Mouse (Mus musculus) limb, embryonic 13.5 days (tissue): ENCODE measurements around the gene Slc30a1. TPM values are rescaled to one million over a fixed set of nuclear protein-coding genes. Genes with fewer than 3 reads are reported as not detected.

ENCODE experiments used
- ATAC-seq: fragments of 200-750 bp; cut with Nextera tagmentation; 2 replicates; pipeline ENCODE4 v1.8.0; 2017; ENCODE audit warnings: low read depth, moderate number of reproducible peaks, moderate TSS enrichment; ENCODE audit not compliant: low FRiP score
- H3K27ac ChIP-seq: fragments of 300-500 bp; sonication (generic); 2 replicates; pipeline ENCODE4 v1.5.1; 2015; ENCODE audit warnings: inconsistent platforms, mild to moderate bottlenecking, moderate library complexity
- H3K27me3 ChIP-seq: fragments of 300-500 bp; sonication (generic); 2 replicates; pipeline ENCODE4 v1.6.1; 2015; ENCODE audit warnings: mild to moderate bottlenecking, inconsistent platforms
- H3K36me3 ChIP-seq: fragments of 300-500 bp; sonication (generic); 2 replicates; pipeline ENCODE4 v1.6.1; 2015; ENCODE audit warnings: inconsistent platforms, mild to moderate bottlenecking, moderate library complexity
- H3K4me1 ChIP-seq: fragments of 300-500 bp; sonication (generic); 2 replicates; pipeline ENCODE4 v1.6.1; 2015; ENCODE audit warnings: inconsistent platforms
- H3K4me2 ChIP-seq: fragments of 300-500 bp; sonication (generic); replicated peaks from 2 replicates; pipeline ENCODE4 v1.6.1; 2015; ENCODE audit warnings: inconsistent platforms, mild to moderate bottlenecking, moderate library complexity
- H3K4me3 ChIP-seq: fragments of 300-500 bp; sonication (generic); 2 replicates; pipeline ENCODE4 v1.5.1; 2015; ENCODE audit warnings: moderate library complexity, mild to moderate bottlenecking, inconsistent platforms
- H3K9ac ChIP-seq: fragments of 300-500 bp; sonication (generic); 2 replicates; pipeline ENCODE4 v1.6.1; 2015; ENCODE audit warnings: mild to moderate bottlenecking, inconsistent platforms
- H3K9me3 ChIP-seq: fragments of 300-500 bp; sonication (generic); 2 replicates; pipeline ENCODE4 v1.6.1; 2016; ENCODE audit warnings: inconsistent platforms
- WGBS: fragments of 180-500 bp; shearing (Covaris S2); methylation state at CpG from one replicate; pipeline ENCODE4 v1.1.7; 2015; 5-methylcytosine and 5-hydroxymethylcytosine counted together
- polyA plus RNA-seq: library from polyadenylated mRNA; unstranded; fragments of >200 nt; fragmentation: Nextera tagmentation; extraction: Ambion mirVana; gene quantifications from 2 replicates; pipeline ENCODE4 v1.2.1, GENCODE M21; 2015

Slc30a1 gene
- polyA plus RNA-seq, 1 experiment from 2014 or later: 1.7 TPM

DNA sequence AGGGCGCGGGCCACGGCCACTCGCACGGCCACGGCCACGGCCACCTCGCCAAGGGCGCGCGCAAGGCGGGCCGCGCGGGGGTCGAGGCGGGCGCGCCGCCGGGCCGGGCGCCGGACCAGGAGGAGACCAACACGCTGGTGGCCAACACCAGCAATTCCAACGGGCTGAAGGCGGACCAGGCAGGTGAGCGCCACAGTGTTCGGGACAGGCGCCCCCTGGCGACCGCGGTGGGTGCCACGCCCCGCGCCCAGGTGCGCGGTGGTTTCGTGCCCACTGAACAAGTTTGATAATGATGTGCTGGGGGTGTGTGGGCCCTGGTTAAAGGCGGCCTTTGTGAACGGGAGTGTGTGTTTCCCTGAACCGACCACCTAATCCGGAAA, 854 bp downstream of the Slc30a1 start:
- peak overlapping the region; percentile 79 for H3K27ac ChIP-seq

DNA sequence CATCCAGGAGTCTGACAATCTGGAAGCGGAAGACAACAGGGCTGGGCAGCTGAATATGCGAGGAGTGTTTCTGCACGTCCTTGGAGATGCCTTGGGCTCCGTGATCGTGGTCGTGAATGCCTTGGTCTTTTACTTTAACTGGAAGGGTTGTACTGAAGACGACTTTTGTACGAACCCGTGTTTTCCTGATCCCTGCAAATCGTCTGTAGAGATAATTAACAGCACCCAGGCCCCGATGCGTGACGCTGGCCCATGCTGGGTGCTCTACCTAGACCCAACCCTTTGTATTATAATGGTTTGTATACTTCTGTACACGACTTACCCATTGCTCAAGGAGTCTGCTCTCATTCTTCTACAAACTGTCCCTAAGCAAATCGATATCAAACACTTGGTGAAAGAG, 2.3 kb downstream of the Slc30a1 start:
- peak overlapping the region; percentile 94 for H3K4me2 ChIP-seq

More for the DNA sequence above, 854 bp downstream of the Slc30a1 start:
- H3K4me1 ChIP-seq: peaks cover 40% of the 10 kb centered on the region
- peak overlapping the region; percentile 94 for H3K4me2 ChIP-seq
- WGBS: under 1% methylated on average over 43 of the region's 43 CpGs
- peak overlapping the region; percentile 94 for H3K4me3 ChIP-seq
- 0 out of 2 replicates have a peak, but pooled peaks cover 2% of the 10 kb centered on the region for H3K27me3 ChIP-seq
- peak overlapping the region; percentile 82 for H3K9ac ChIP-seq
- no peaks in the 10 kb centered on the region for H3K9me3 ChIP-seq
- peaks cover 14% of the 10 kb centered on the region for H3K36me3 ChIP-seq
- ATAC-seq: peak; percentile 20

GRCm38 (mm10) chr1:191909316-191909715, 2.7 kb downstream of the Slc30a1 start:
- Histone ChIP-seq H3K36me3 (peaks cover 18% of the 10 kb centered on the region), H3K4me2 (peak overlapping the region; percentile 94), H3K4me1 (peaks cover 40% of the 10 kb centered on the region), H3K9ac (no peak overlapping the region), H3K9me3 (no peaks in the 10 kb centered on the region), H3K27me3 (0 out of 2 replicates have a peak, but pooled peaks cover 2% of the 10 kb centered on the region), H3K27ac (no peak overlapping the region), H3K4me3 (no peak overlapping the region)
- WGBS: 91% methylated on average over 14 of the region's 14 CpGs
- no peak for ATAC-seq

More for the DNA sequence above, 2.3 kb downstream of the Slc30a1 start:
- no peaks in the 10 kb centered on the region for H3K9me3 ChIP-seq
- peaks cover 18% of the 10 kb centered on the region for H3K36me3 ChIP-seq
- H3K27me3 ChIP-seq: 0 out of 2 replicates have a peak, but pooled peaks cover 2% of the 10 kb centered on the region
- H3K9ac ChIP-seq: no peak overlapping the region
- no peak for ATAC-seq
- H3K4me3 ChIP-seq: 0 out of 2 replicates have a peak overlapping the region, but pooled peaks have one; percentile 94
- 93% methylated on average over 15 of the region's 15 CpGs for WGBS
- no peak overlapping the region for H3K27ac ChIP-seq
- peaks cover 40% of the 10 kb centered on the region for H3K4me1 ChIP-seq

DNA sequence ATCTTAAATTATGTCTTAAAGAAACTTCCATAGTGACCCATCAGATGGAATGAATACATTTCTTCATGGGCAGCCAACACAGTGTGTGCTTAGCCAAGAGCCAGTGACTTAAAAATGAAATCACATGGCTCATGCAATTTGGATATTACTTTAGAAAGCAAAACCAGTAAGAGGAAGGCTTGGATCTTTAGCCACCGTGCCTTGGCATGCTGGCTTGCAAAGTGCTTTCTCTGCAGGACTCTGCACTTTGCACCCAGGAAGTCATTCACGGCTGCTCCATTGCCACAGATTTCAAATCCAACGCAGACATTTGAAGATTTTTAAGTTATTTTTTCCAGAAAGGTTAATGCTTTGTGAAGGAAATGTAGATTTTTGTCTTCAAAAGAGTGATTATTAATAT, 4.1 kb downstream of the Slc30a1 start:
- Histone ChIP-seq H3K27me3 (no peaks in the 10 kb centered on the region), H3K9ac (no peak overlapping the region), H3K4me2 (peak overlapping the region; percentile 28; the same call in 1 of the 2 replicates), H3K4me3 (no peak overlapping the region), H3K4me1 (peaks cover 38% of the 10 kb centered on the region), H3K27ac (no peak overlapping the region), H3K9me3 (no peaks in the 10 kb centered on the region), H3K36me3 (peaks cover 18% of the 10 kb centered on the region)
- WGBS: 83% methylated on average over 3 of the region's 3 CpGs
- ATAC-seq: no peak

- Histone ChIP-seq H3K4me1 (peaks cover 34% of the 10 kb centered on the region), H3K36me3 (peaks cover 18% of the 10 kb centered on the region), H3K27me3 (no peaks in the 10 kb centered on the region), H3K4me3 (no peak overlapping the region), H3K9me3 (no peaks in the 10 kb centered on the region), H3K9ac (no peak overlapping the region), H3K4me2 (peak overlapping the region; percentile 25; the same call in 1 of the 2 replicates), H3K27ac (no peak overlapping the region)
- ATAC-seq: no peak
- 85% methylated on average over 3 of the region's 3 CpGs for WGBS
These were observed 4.6 kb downstream of the Slc30a1 start for GRCm38 (mm10) chr1:191911067-191911668.

DNA sequence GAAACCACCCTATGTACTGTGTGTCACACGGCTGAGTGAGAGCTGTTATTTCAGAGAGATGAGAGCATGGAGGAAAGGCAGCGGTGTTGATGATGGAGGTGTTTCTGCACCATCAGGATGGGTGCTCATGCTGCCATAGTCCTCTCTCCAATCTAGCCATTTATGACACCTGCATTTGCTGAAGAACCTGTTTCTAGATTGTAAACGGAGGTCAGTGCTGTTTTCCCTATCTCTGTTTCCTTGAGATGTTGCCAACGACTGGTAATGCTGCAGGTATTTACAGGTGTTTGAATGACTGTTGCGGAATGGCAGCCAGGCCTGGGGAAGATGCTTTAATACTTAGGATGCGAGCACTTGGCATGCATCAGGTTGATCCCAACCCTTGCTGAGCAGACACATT, 8.1 kb downstream of the Slc30a1 start:
- H3K9ac ChIP-seq: no peak overlapping the region
- no peaks in the 10 kb centered on the region for H3K9me3 ChIP-seq
- H3K4me3 ChIP-seq: no peak overlapping the region
- H3K4me1 ChIP-seq: peaks cover 13% of the 10 kb centered on the region
- H3K4me2 ChIP-seq: no peak overlapping the region
- WGBS: 82% methylated on average over 6 of the region's 6 CpGs
- H3K36me3 ChIP-seq: peaks cover 4% of the 10 kb centered on the region
- no peaks in the 10 kb centered on the region for H3K27me3 ChIP-seq
- ATAC-seq: no peak
- no peak overlapping the region for H3K27ac ChIP-seq

DNA sequence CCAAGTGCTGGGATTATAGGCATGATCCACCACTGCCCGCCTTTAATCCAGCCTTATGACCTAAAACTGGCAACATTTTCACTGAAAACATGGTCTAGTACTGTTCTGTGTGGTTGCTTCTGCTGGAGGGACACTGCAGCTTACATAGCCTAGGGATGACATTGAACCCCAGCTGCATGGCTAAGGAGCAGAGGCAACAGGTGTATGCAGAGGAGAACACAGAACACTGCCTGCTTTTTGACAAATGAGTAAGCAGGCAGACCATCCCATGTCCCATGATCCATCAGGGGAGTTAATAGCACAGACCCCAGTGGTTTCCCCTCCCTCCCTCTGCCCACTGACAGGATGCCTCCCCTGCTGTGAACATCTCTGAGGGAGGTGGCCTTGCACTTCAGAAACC, 9.0 kb downstream of the Slc30a1 start:
- 82% methylated on average over 1 of the region's 1 CpGs for whole genome bisulfite sequencing

DNA sequence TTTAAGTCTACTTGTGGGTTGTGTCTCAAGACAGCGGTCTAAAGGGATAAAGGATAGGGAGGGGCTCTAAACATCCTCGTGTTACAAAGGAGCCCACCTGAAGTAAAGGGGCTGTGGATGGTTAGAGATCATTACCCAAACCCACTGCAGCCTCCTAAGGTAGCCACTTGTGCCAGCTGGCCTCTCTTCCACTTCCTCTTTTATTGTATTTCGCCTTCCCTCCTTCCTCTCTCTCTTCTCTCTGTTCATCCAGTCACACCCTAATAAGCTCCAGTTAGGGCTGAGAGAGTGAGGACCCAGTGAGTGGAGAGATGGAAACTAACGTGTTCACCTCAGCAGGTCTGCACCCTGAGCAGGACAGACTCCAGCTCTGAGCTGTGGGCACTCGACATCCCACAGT, 10.3 kb downstream of the Slc30a1 start:
- Histone ChIP-seq H3K9ac (no peak overlapping the region), H3K27ac (no peak overlapping the region), H3K4me3 (no peak overlapping the region), H3K27me3 (no peaks in the 10 kb centered on the region), H3K36me3 (peaks cover 3% of the 10 kb centered on the region; the same call in 1 of the 2 replicates), H3K9me3 (peaks cover 4% of the 10 kb centered on the region; the same call in 1 of the 2 replicates), H3K4me1 (no peaks in the 10 kb centered on the region), H3K4me2 (no peak overlapping the region)
- ATAC-seq: no peak
- whole genome bisulfite sequencing: 65% methylated on average over 5 of the region's 5 CpGs

More for the DNA sequence above, 9.0 kb downstream of the Slc30a1 start:
- H3K4me3 ChIP-seq: no peak overlapping the region
- H3K9ac ChIP-seq: no peak overlapping the region
- peaks cover 5% of the 10 kb centered on the region for H3K4me1 ChIP-seq
- H3K27me3 ChIP-seq: no peaks in the 10 kb centered on the region
- no peak overlapping the region for H3K27ac ChIP-seq
- no peak overlapping the region for H3K4me2 ChIP-seq
- H3K9me3 ChIP-seq: no peaks in the 10 kb centered on the region
- peaks cover 3% of the 10 kb centered on the region; the same call in 1 of the 2 replicates for H3K36me3 ChIP-seq
- no peak for ATAC-seq

DNA sequence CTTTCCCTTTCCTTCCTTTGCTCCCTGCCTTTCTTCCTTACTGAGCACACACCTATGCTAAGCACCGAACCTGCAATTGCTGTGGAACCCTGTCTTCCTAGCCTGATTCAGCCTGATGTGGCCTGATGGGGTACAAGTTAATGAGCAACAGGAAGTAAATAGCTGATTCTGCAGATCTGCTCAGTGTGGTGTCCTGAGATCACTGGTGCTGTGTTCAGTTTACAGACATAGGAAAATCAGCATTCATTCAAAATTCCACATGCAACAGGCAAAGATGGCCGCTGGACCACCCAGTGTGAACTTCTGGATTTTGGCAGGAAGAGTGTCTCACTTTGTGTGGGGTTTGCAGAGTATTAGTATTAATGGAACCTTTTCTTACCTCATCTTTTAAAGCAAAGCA, 12.8 kb downstream of the Slc30a1 start:
- ATAC-seq: no peak
- WGBS: 81% methylated on average over 2 of the region's 2 CpGs
- Histone ChIP-seq H3K4me3 (no peak overlapping the region), H3K4me2 (no peak overlapping the region), H3K4me1 (no peaks in the 10 kb centered on the region), H3K9me3 (peaks cover 4% of the 10 kb centered on the region; the same call in 1 of the 2 replicates), H3K9ac (no peak overlapping the region), H3K36me3 (no peaks in the 10 kb centered on the region), H3K27me3 (no peaks in the 10 kb centered on the region), H3K27ac (no peak overlapping the region)

- Histone ChIP-seq H3K4me2 (no peak overlapping the region), H3K36me3 (no peaks in the 10 kb centered on the region), H3K9ac (no peak overlapping the region), H3K4me3 (no peak overlapping the region), H3K9me3 (peaks cover 4% of the 10 kb centered on the region; the same call in 1 of the 2 replicates), H3K4me1 (peaks cover 2% of the 10 kb centered on the region), H3K27ac (no peak overlapping the region), H3K27me3 (no peaks in the 10 kb centered on the region)
- WGBS: 95% methylated on average over 3 of the region's 3 CpGs
- ATAC-seq: no peak
These were observed 15.1 kb downstream of the Slc30a1 start for GRCm38 (mm10) chr1:191921701-191922100.

DNA sequence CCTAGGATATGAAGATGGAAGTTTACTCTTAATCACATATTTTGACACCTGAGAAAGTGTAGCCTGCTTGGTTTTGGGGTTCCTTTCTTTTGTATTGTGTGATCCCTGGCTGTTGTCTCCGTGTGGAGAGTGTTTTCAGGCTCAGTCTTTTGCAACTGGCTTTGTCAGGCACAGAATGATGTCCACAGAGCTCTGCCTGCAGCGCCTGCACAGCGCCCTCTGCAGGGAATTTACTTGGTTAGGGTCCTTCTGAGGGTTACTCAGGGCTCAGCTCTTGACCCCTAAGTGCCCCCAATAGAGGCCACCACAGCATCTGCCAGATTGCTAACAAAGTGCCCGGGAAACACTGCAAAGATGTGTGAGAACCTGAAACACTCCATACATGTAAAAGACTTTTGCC, 18.9 kb downstream of the Slc30a1 start:
- WGBS: 55% methylated on average over 4 of the region's 4 CpGs

GRCm38 (mm10) chr1:191926681-191927080, 20.1 kb downstream of the Slc30a1 start:
- no peak overlapping the region for H3K4me2 ChIP-seq
- H3K9me3 ChIP-seq: no peaks in the 10 kb centered on the region
- WGBS: 45% methylated on average over 3 of the region's 3 CpGs
- H3K9ac ChIP-seq: no peak overlapping the region
- H3K36me3 ChIP-seq: no peaks in the 10 kb centered on the region
- no peak overlapping the region for H3K27ac ChIP-seq
- no peak for ATAC-seq
- no peak overlapping the region for H3K4me3 ChIP-seq
- no peaks in the 10 kb centered on the region for H3K27me3 ChIP-seq
- peaks cover 30% of the 10 kb centered on the region for H3K4me1 ChIP-seq

More for the DNA sequence above, 18.9 kb downstream of the Slc30a1 start:
- H3K9ac ChIP-seq: no peak overlapping the region
- no peaks in the 10 kb centered on the region for H3K36me3 ChIP-seq
- H3K4me2 ChIP-seq: no peak overlapping the region
- peaks cover 4% of the 10 kb centered on the region; the same call in 1 of the 2 replicates for H3K9me3 ChIP-seq
- no peak overlapping the region for H3K27ac ChIP-seq
- no peaks in the 10 kb centered on the region for H3K27me3 ChIP-seq
- H3K4me1 ChIP-seq: peaks cover 30% of the 10 kb centered on the region
- ATAC-seq: no peak
- no peak overlapping the region for H3K4me3 ChIP-seq

GRCm38 (mm10) chr1:191928345-191928744, 21.8 kb downstream of the Slc30a1 start:
- H3K9ac ChIP-seq: no peak overlapping the region
- no peaks in the 10 kb centered on the region for H3K9me3 ChIP-seq
- H3K27me3 ChIP-seq: no peaks in the 10 kb centered on the region
- peaks cover 33% of the 10 kb centered on the region for H3K4me1 ChIP-seq
- H3K27ac ChIP-seq: no peak overlapping the region
- H3K36me3 ChIP-seq: no peaks in the 10 kb centered on the region
- H3K4me3 ChIP-seq: no peak overlapping the region
- ATAC-seq: no peak
- WGBS: 69% methylated on average over 7 of the region's 7 CpGs
- H3K4me2 ChIP-seq: no peak overlapping the region
